Mouse (Mus musculus) neural tube, embryonic 14.5 days (tissue): ENCODE data around the gene Cdc42. TPM values are rescaled to one million over a fixed set of nuclear protein-coding genes. Genes with fewer than 3 reads are reported as not detected.
A peak's percentile ranks its signal among the peaks of the same experiment; 100 is the strongest.

ENCODE experiments used
- ATAC-seq: fragments of 200-750 bp; cut with Nextera tagmentation; 2 replicates; pipeline ENCODE4 v1.8.0; 2017; ENCODE audit warnings: low read depth, mild to moderate bottlenecking, moderate TSS enrichment, moderate library complexity
- H3K27ac ChIP-seq: fragments of 300-500 bp; sonication (generic); 2 replicates; pipeline ENCODE4 v1.5.1; 2014; ENCODE audit warnings: low read depth, mild to moderate bottlenecking, control low read depth, low read length, moderate library complexity, mixed read lengths
- H3K27me3 ChIP-seq: fragments of 300-500 bp; sonication (generic); 2 replicates; pipeline ENCODE4 v1.6.1; 2014; ENCODE audit warnings: low read length; ENCODE audit not compliant: control insufficient read depth, insufficient read depth
- H3K36me3 ChIP-seq: fragments of 300-500 bp; sonication (generic); 2 replicates; pipeline ENCODE4 v1.6.1; 2014; ENCODE audit warnings: low read length, mixed read lengths; ENCODE audit not compliant: control insufficient read depth, insufficient read depth
- H3K4me1 ChIP-seq: fragments of 300-500 bp; sonication (generic); 2 replicates; pipeline ENCODE4 v1.6.1; 2014; ENCODE audit warnings: low read length; ENCODE audit not compliant: control insufficient read depth, insufficient read depth
- H3K4me2 ChIP-seq: fragments of 300-500 bp; sonication (generic); 2 replicates; pipeline ENCODE4 v1.6.1; 2014; ENCODE audit warnings: mild to moderate bottlenecking, low read depth, low read length, control low read depth
- H3K4me3 ChIP-seq: fragments of 300-500 bp; sonication (generic); 2 replicates; pipeline ENCODE4 v1.5.1; 2014; ENCODE audit warnings: low read depth, low read length, control low read depth, mixed read lengths
- H3K9ac ChIP-seq: fragments of 300-500 bp; sonication (generic); replicated peaks from 2 replicates; pipeline ENCODE4 v1.6.1; 2014; ENCODE audit warnings: low read depth, mild to moderate bottlenecking, control low read depth, low read length, mixed read lengths
- H3K9me3 ChIP-seq: fragments of 300-500 bp; sonication (generic); 2 replicates; pipeline ENCODE4 v1.6.1; 2016; ENCODE audit warnings: low read length; ENCODE audit not compliant: control insufficient read depth
- WGBS: fragments of 180-500 bp; shearing (Covaris S2); extraction: QIAGEN DNeasy Blood & Tissue Kit; methylation state at CpG from one replicate; pipeline ENCODE4 v1.1.7; 2014; 5-methylcytosine and 5-hydroxymethylcytosine counted together
- polyA plus RNA-seq: library from polyadenylated mRNA; unstranded; fragments of >200 nt; fragmentation: Nextera tagmentation; extraction: Ambion mirVana; gene quantifications from 2 replicates; pipeline ENCODE4 v1.2.1, GENCODE M21; 2014

Gene Cdc42
- polyA plus RNA-seq, 1 experiment from 2014 or later: 1,001 TPM

- Histone ChIP-seq H3K27me3 (no peaks in the 10 kb centered on the region), H3K36me3 (no peaks in the 10 kb centered on the region), H3K9ac (no peak overlapping the region), H3K27ac (no peak overlapping the region), H3K9me3 (no peaks in the 10 kb centered on the region), H3K4me1 (peaks cover 8% of the 10 kb centered on the region), H3K4me3 (no peak overlapping the region), H3K4me2 (no peak overlapping the region)
- ATAC-seq: no peak
- whole genome bisulfite sequencing: 59% methylated on average over 8 of the region's 8 CpGs
Observed at GRCm38 (mm10) chr4:137286662-137286953, 70.9 kb downstream of the Cdc42 start.

- H3K4me1 ChIP-seq: peaks cover 8% of the 10 kb centered on the region
- no peaks in the 10 kb centered on the region for H3K27me3 ChIP-seq
- H3K4me2 ChIP-seq: no peak overlapping the region
- H3K4me3 ChIP-seq: no peak overlapping the region
- H3K9ac ChIP-seq: no peak overlapping the region
- WGBS: 76% methylated on average over 15 of the region's 15 CpGs
- no peaks in the 10 kb centered on the region for H3K9me3 ChIP-seq
- no peaks in the 10 kb centered on the region for H3K36me3 ChIP-seq
- H3K27ac ChIP-seq: no peak overlapping the region
- ATAC-seq: no peak
Observed at GRCm38 (mm10) chr4:137285876-137286661, 71.5 kb downstream of the Cdc42 start.

- H3K27ac ChIP-seq: no peak overlapping the region
- no peaks in the 10 kb centered on the region for H3K9me3 ChIP-seq
- 20% methylated on average over 4 of the region's 4 CpGs for WGBS
- no peak overlapping the region for H3K4me2 ChIP-seq
- ATAC-seq: no peak
- H3K4me1 ChIP-seq: peaks cover 14% of the 10 kb centered on the region
- H3K27me3 ChIP-seq: no peaks in the 10 kb centered on the region
- no peaks in the 10 kb centered on the region for H3K36me3 ChIP-seq
- no peak overlapping the region for H3K4me3 ChIP-seq
- no peak overlapping the region for H3K9ac ChIP-seq
Observed at GRCm38 (mm10) chr4:137283407-137283732, 74.2 kb downstream of the Cdc42 start.

- ATAC-seq: no peak
- 15% methylated on average over 17 of the region's 17 CpGs for WGBS
- Histone ChIP-seq H3K27me3 (no peaks in the 10 kb centered on the region; the same call in 1 of the 2 replicates), H3K4me1 (peaks cover 16% of the 10 kb centered on the region), H3K9ac (0 out of 2 replicates have a peak overlapping the region, but pooled peaks have one; percentile 3), H3K27ac (no peak overlapping the region), H3K4me2 (no peak overlapping the region), H3K4me3 (no peak overlapping the region), H3K36me3 (no peaks in the 10 kb centered on the region), H3K9me3 (no peaks in the 10 kb centered on the region)
Observed at GRCm38 (mm10) chr4:137282584-137283406, 74.7 kb downstream of the Cdc42 start.

- no peaks in the 10 kb centered on the region for H3K9me3 ChIP-seq
- H3K36me3 ChIP-seq: no peaks in the 10 kb centered on the region
- no peak for ATAC-seq
- H3K9ac ChIP-seq: no peak overlapping the region
- WGBS: 82% methylated on average over 5 of the region's 5 CpGs
- no peak overlapping the region for H3K4me2 ChIP-seq
- H3K4me1 ChIP-seq: peaks cover 16% of the 10 kb centered on the region
- no peak overlapping the region for H3K4me3 ChIP-seq
- H3K27me3 ChIP-seq: no peaks in the 10 kb centered on the region; the same call in 1 of the 2 replicates
- no peak overlapping the region for H3K27ac ChIP-seq
Observed at GRCm38 (mm10) chr4:137282122-137282521, 75.4 kb downstream of the Cdc42 start.

GRCm38 (mm10) chr4:137281273-137281672 lies 76.2 kb downstream of the Cdc42 start:
- peaks cover 16% of the 10 kb centered on the region for H3K4me1 ChIP-seq
- no peaks in the 10 kb centered on the region for H3K36me3 ChIP-seq
- ATAC-seq: no peak
- no peak overlapping the region for H3K27ac ChIP-seq
- no peak overlapping the region for H3K4me3 ChIP-seq
- no peak overlapping the region for H3K9ac ChIP-seq
- no peak overlapping the region for H3K4me2 ChIP-seq
- no peaks in the 10 kb centered on the region for H3K9me3 ChIP-seq
- H3K27me3 ChIP-seq: no peaks in the 10 kb centered on the region; the same call in 1 of the 2 replicates
- 78% methylated on average over 3 of the region's 3 CpGs for WGBS

- Histone ChIP-seq H3K9ac (no peak overlapping the region), H3K4me1 (peaks cover 16% of the 10 kb centered on the region), H3K4me3 (no peak overlapping the region), H3K27me3 (no peaks in the 10 kb centered on the region; the same call in 1 of the 2 replicates), H3K9me3 (no peaks in the 10 kb centered on the region), H3K36me3 (no peaks in the 10 kb centered on the region), H3K27ac (no peak overlapping the region), H3K4me2 (peak overlapping the region; percentile 94; the same call in 1 of the 2 replicates)
- ATAC-seq: no peak
- WGBS: 20% methylated on average over 5 of the region's 5 CpGs
Observed at GRCm38 (mm10) chr4:137279346-137279745, 78.2 kb downstream of the Cdc42 start.

- Histone ChIP-seq H3K4me3 (peak overlapping the region; percentile 57), H3K27ac (peak overlapping the region; percentile 57; the same call in 1 of the 2 replicates), H3K36me3 (no peaks in the 10 kb centered on the region), H3K27me3 (no peaks in the 10 kb centered on the region; the same call in 1 of the 2 replicates), H3K4me2 (peak overlapping the region; percentile 94), H3K9ac (peak overlapping the region; percentile 62), H3K4me1 (peaks cover 16% of the 10 kb centered on the region), H3K9me3 (no peaks in the 10 kb centered on the region)
- 2% methylated on average over 22 of the region's 22 CpGs for WGBS
- peak; percentile 38; the same call in 1 of the 2 replicates for ATAC-seq
Observed at GRCm38 (mm10) chr4:137278144-137279040, 79.1 kb downstream of the Cdc42 start.
